Mouse (Mus musculus) bone marrow macrophage, adult 2 months (primary cell): ENCODE results near the gene Cd28.

ENCODE experiments used
- CTCF ChIP-seq: IDR thresholded peaks from 2 replicates; pipeline ENCODE4 v1.5.1; 2012; ENCODE audit warnings: low read depth, mild to moderate bottlenecking, low read length, moderate library complexity
- POLR2A ChIP-seq: IDR thresholded peaks from 2 replicates; pipeline ENCODE4 v1.6.1; 2012; ENCODE audit warnings: mild to moderate bottlenecking, low read depth, low read length, borderline replicate concordance

GRCm38 (mm10) chr1:60753981-60754380 lies 37.4 kb downstream of the Cd28 start:
- TF ChIP-seq POLR2A = no peak
- TF ChIP-seq CTCF = no peak
